Mouse (Mus musculus): Measurements from ENCODE around the gene Slc3a1.
A peak's percentile ranks its signal among the peaks of the same experiment; 100 is the strongest.

Slc3a1 gene

DNA sequence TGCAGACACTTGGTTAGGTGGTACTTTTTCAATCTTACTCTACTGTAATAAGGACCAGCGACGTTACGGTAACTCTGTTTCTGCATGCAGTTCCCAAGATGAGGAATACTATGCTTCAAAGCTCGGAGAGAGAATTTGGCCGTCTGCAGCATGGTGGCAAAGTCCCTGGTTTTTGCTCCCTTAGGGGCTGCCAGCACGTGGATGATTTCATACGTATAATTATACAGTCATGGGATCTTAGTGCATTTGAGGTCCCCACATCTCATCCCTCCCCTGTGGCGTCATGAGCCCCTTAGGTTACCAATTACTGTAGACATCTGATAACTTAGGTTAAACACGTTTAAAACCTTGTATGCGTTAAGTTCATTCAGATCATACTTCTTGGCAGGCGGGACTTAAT is 60.2 kb downstream of the Slc3a1 start:
- no peak for DNase-seq (ENCODE audit: extremely low read depth, low read depth)

GRCm38 (mm10) chr17:85089011-85089410 is 60.8 kb downstream of the Slc3a1 start:
- DNase-seq (ENCODE audit: extremely low read depth, low read depth), result peak; percentile 13

DNA sequence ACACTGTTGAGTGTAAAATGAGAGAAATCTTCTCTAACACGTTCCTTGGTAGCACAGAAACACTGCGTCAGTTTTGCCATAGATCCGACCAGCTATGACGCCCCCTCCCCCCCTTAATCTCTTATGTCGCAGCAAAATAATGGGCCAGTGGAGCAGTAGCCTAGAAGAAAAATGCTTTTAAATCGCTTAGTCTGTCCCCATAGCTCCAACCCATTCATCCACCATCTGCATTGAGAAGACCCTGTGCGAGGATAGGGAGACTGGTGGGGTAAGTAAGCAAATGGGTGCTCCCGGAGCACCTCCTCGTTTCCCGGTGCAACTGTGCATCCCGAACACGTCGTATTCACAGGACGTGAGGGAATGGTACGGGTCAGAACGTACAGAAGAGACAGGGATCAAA is 61.4 kb downstream of the Slc3a1 start:
- DNase-seq (ENCODE audit: extremely low read depth, low read depth), result peak; percentile 10

GRCm38 (mm10) chr17:85090120-85091099 is 62.2 kb downstream of the Slc3a1 start, which contains the start of the genes Prepl and Camkmt:
Gene Prepl, minus strand, starts transcription at chr17:85090241.
Gene Camkmt, plus strand, starts transcription at chr17:85090552.
- DNase-seq (ENCODE audit: extremely low read depth, low read depth), result peak; percentile 94

GRCm38 (mm10) chr17:85091762-85092161 is 63.6 kb downstream of the Slc3a1 start:
- DNase-seq (ENCODE audit: extremely low read depth, low read depth), result no peak

- no peak for DNase-seq (ENCODE audit: extremely low read depth, low read depth)
These were observed 68.2 kb downstream of the Slc3a1 start for GRCm38 (mm10) chr17:85096396-85096795.

GRCm38 (mm10) chr17:85098677-85099323 is 70.6 kb downstream of the Slc3a1 start:
- no peak for DNase-seq (ENCODE audit: extremely low read depth, low read depth)

- no peak for DNase-seq (ENCODE audit: extremely low read depth, low read depth)
These were observed 72.1 kb downstream of the Slc3a1 start for GRCm38 (mm10) chr17:85100232-85100631.

DNA sequence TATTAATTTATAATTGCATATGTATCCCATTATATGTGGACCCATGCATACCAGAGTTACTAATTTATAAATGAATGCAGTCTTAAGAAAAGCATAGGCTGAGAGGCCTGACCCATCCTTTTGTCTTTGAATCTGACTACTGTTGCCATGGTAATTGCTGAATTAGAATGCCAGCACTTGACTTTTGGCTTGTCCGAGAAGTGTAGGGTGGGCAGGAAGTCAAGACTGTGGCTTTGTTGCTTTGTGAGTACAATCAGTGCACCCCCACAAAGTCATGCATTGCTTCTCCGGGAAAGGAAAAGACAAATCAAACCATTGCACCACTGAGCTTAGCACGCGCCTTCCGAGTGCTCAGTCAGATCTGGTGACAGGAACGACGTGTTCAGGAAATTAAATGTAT is 73.6 kb downstream of the Slc3a1 start:
- DNase-seq (ENCODE audit: extremely low read depth, low read depth), result no peak

GRCm38 (mm10) chr17:85103310-85103709 is 75.1 kb downstream of the Slc3a1 start:
- no peak for DNase-seq (ENCODE audit: extremely low read depth, low read depth)

- no peak for DNase-seq (ENCODE audit: extremely low read depth, low read depth)
These were observed 82.5 kb downstream of the Slc3a1 start for GRCm38 (mm10) chr17:85110640-85111039.

DNA sequence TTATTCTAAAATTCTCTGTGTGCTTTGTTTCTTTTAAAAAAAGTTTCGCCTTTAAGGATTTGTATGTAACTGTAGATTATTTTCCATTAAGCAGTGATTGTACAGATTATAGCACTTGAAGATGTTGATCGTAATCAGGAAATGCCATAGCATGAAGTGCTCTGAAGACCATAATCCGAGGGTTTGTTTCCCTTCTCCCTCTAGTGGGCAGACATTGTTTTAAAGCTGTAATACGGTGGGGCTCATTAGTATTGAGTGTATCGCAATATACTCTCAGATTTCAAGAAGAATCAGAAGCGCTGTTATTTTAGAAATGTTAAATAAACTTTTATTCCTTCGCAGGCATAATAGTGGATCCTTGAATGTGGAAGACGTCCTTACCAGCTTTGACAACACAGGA is 85.3 kb downstream of the Slc3a1 start:
- DNase-seq (ENCODE audit: extremely low read depth, low read depth), result no peak
